Mouse (Mus musculus): ENCODE measurements around the gene Dctn2.

- no peak for TF ChIP-seq MAX (IDR thresholded peaks at IDR 0.05)
- no peak for TF ChIP-seq MYOD1 (IDR thresholded peaks at IDR 0.05; ENCODE audit: control insufficient read depth, insufficient read length, low read depth)
- no peak for TF ChIP-seq CTCF (IDR thresholded peaks at IDR 0.05; ENCODE audit: control insufficient read depth, insufficient read depth, insufficient read length)
Observed at GRCm38 (mm10) chr10:127279730-127280129, 13.6 kb downstream of the Dctn2 start.
